Mouse (Mus musculus) cerebellum, adult 2 months (tissue): ENCODE measurements at regions not wholly inside any gene's neighbourhood (a gene's known extent, or its start where the extent isn't known, plus 50 kb on each side); places are given as distances from the start of the nearest gene placed in this dataset.

ENCODE experiments used
- DNase-seq, 2 experiments: peaks; one replicate each; pipeline ENCODE4 v3.0.0; 2021
- H3K27ac ChIP-seq: fragments of 200-500 bp; 2 replicates; pipeline ENCODE4 v1.5.1; 2012; ENCODE audit warnings: low read length, control low read depth, inconsistent platforms; ENCODE audit not compliant: insufficient read depth
- H3K27me3 ChIP-seq: fragments of 200-500 bp; 2 replicates; pipeline ENCODE4 v1.6.1; 2012; ENCODE audit warnings: inconsistent platforms, mild to moderate bottlenecking, low read length, moderate library complexity; ENCODE audit not compliant: control insufficient read depth, insufficient read depth
- H3K4me1 ChIP-seq: fragments of 200-500 bp; 2 replicates; pipeline ENCODE4 v1.6.1; 2011; ENCODE audit warnings: low read length; ENCODE audit not compliant: control insufficient read depth, insufficient read depth
- H3K4me3 ChIP-seq: fragments of 200-500 bp; replicated peaks from 2 replicates; pipeline ENCODE3; 2011; ENCODE audit warnings: mild to moderate bottlenecking, low read depth, low read length, control low read depth; ENCODE audit not compliant: insufficient read depth
- CTCF ChIP-seq: fragments of 200-500 bp; IDR thresholded peaks from 2 replicates; pipeline ENCODE4 v1.5.1; 2011; ENCODE audit warnings: low read depth, mild to moderate bottlenecking, control low read depth, low read length, moderate library complexity, borderline replicate concordance; ENCODE audit not compliant: insufficient read depth
- POLR2A ChIP-seq: fragments of 200-500 bp; IDR thresholded peaks from 2 replicates; pipeline ENCODE4 v1.6.1; 2011; ENCODE audit warnings: low read length, control low read depth, borderline replicate concordance; ENCODE audit not compliant: insufficient read depth
- WGBS: fragments of 180-500 bp; shearing (Covaris S2); methylation state at CpG from one replicate; pipeline ENCODE4 v1.1.7; 2018; 5-methylcytosine and 5-hydroxymethylcytosine counted together

DNA sequence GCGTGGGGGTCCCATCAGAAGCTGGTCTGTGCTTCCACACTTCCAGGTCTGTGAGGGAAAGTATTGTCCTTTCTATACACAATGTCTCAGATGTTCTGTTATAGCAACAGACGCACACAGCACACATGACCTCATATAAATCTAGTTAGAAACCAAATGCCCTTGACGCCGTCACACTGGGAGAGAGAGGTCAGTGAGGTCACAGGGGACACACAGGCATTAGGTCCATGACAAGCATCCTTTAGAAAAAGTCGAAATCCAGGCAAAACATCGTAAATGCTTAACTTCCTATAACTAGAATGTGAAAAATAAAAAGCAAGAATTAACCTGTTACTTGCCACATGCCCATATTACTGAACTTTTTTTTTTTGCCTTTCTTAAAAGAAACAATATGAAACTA is 65.8 kb upstream of the Vangl1 start:
- Histone ChIP-seq H3K4me3 (no peak overlapping the region), H3K4me1 (no peaks in the 10 kb centered on the region), H3K27me3 (no peaks in the 10 kb centered on the region), H3K27ac (no peak overlapping the region)
- DNase-seq: no peak
- 69% methylated on average over 6 of the region's 6 CpGs for WGBS
- no peak for TF ChIP-seq POLR2A

- TF ChIP-seq CTCF (no peak), POLR2A (no peak)
- Histone ChIP-seq H3K27me3 (no peaks in the 10 kb centered on the region), H3K27ac (no peak overlapping the region), H3K4me3 (no peak overlapping the region), H3K4me1 (no peaks in the 10 kb centered on the region)
- no peak for DNase-seq
- WGBS: 80% methylated on average over 9 of the region's 9 CpGs
These were observed 61.6 kb upstream of the Vangl1 start for GRCm38 (mm10) chr3:102266136-102266535.

GRCm38 (mm10) chr3:102265146-102265545 is 60.7 kb upstream of the Vangl1 start:
- no peak overlapping the region for H3K27ac ChIP-seq
- no peaks in the 10 kb centered on the region for H3K27me3 ChIP-seq
- WGBS: 86% methylated on average over 7 of the region's 7 CpGs
- DNase-seq: no peak
- TF ChIP-seq POLR2A (no peak), CTCF (no peak)
- H3K4me3 ChIP-seq: no peak overlapping the region
- H3K4me1 ChIP-seq: no peaks in the 10 kb centered on the region

- no peak for DNase-seq
- H3K4me3 ChIP-seq: no peak overlapping the region
- no peak overlapping the region for H3K27ac ChIP-seq
- WGBS: 48% methylated on average over 9 of the region's 9 CpGs
- no peak for TF ChIP-seq POLR2A
- TF ChIP-seq CTCF: no peak
- H3K27me3 ChIP-seq: no peaks in the 10 kb centered on the region; the same call in 1 of the 2 replicates
- no peaks in the 10 kb centered on the region for H3K4me1 ChIP-seq
These were observed 58.8 kb upstream of the Vangl1 start for GRCm38 (mm10) chr3:102263326-102263725.

DNA sequence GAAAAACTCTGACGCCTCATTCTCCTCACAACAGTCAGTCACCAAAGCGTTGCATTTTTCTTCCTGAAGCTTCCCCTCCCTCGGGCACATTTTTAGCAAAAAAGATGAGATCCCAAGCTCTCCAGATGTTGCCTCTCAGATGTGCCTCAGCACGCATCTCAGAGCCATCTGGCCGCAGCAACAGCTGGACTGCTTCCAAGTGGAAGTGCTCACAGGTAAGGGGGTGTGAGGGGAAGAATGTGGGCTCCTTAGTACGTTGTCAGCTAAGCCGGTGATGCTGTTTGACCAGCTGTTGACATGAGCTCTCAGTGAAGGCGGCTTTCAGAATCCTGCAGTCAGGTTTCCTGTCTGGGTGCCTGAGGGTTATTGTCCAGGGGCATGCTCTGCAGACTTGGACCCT is 58.2 kb upstream of the Vangl1 start:
- no peak for DNase-seq
- H3K27ac ChIP-seq: peak overlapping the region; percentile 86; the same call in 1 of the 2 replicates
- no peaks in the 10 kb centered on the region; the same call in 1 of the 2 replicates for H3K27me3 ChIP-seq
- H3K4me3 ChIP-seq: no peak overlapping the region
- TF ChIP-seq POLR2A (no peak), CTCF (no peak)
- WGBS: 53% methylated on average over 8 of the region's 8 CpGs
- no peaks in the 10 kb centered on the region for H3K4me1 ChIP-seq

- TF ChIP-seq POLR2A (no peak), CTCF (no peak)
- Histone ChIP-seq H3K4me3 (no peak overlapping the region), H3K27me3 (no peaks in the 10 kb centered on the region; the same call in 1 of the 2 replicates), H3K27ac (no peak overlapping the region), H3K4me1 (no peaks in the 10 kb centered on the region)
- 58% methylated on average over 3 of the region's 3 CpGs for WGBS
- no peak for DNase-seq
These were observed 57.0 kb upstream of the Vangl1 start for GRCm38 (mm10) chr3:102261517-102261916.
